Mouse (Mus musculus): Measurements from ENCODE around the gene Eef1a2.

DNA sequence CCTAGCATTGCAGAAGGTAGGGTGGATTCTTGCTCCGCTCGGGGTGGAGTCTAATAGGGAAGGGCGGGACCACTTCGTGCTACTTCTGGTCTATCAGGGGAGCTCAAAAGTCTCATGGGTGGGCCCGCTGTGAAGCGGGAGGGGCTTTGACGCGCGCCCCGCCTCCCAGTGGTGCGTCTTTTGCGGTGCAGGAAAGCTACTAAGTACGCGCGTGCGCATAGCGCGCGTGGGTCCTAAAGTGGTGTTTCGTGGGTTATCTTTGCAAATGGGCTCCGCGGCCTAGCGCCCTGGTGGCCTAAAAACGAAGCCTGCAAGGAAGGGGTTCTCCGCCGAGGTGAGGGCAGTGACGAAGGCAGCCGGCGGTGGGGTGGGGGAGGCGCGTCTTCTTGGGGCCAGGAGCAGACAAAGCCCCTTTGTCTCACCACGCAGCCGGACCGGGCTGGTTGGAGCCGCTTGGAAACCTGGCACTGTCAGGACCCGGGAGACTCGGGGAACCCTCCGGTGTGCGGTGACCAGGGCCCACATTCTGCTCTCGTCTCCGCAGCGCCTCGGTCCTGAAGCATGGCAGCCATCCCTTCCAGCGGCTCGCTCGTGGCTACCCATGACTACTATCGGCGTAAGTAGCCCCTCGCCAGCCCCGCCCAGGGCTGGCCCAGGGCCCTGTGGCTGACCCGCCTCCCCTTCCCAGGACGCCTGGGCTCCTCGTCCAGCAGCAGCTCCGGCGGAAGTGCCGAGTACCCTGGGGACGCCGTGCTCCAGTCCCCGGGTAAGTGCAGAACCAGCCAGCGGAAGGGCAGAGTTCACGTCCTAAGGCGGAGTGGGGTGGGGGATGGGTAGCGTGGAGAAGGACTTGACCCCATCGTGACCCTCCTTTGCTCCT lies 30.5 kb upstream of the Eef1a2 start, which contains the start of gene Ppdpf:
- TF ChIP-seq POLR2A (IDR thresholded peaks at IDR 0.05; ENCODE audit: control insufficient read depth, low read depth, low read length), result no peak
- no peak for TF ChIP-seq CTCF (IDR thresholded peaks at IDR 0.05; ENCODE audit: control insufficient read depth, insufficient read depth, insufficient replicate concordance, low read depth, low read length)
